Mouse (Mus musculus) small intestine, adult 2 months (tissue): ENCODE measurements around the gene Znhit6. TPM values are rescaled to one million over a fixed set of nuclear protein-coding genes. Genes with fewer than 3 reads are reported as not detected.

Experiments
- H3K27ac ChIP-seq: fragments of 200-500 bp; 2 replicates; pipeline ENCODE4 v1.5.1; 2012; ENCODE audit warnings: low read depth, low read length, control low read depth, inconsistent platforms; ENCODE audit not compliant: insufficient read depth
- H3K27me3 ChIP-seq: fragments of 200-500 bp; 2 replicates; pipeline ENCODE4 v1.6.1; 2012; ENCODE audit warnings: mild to moderate bottlenecking, moderate library complexity, low read length, inconsistent platforms; ENCODE audit not compliant: control insufficient read depth, insufficient read depth
- H3K36me3 ChIP-seq: fragments of 200-500 bp; 2 replicates; pipeline ENCODE4 v1.6.1; 2012; ENCODE audit warnings: mild to moderate bottlenecking, low read length, control low read depth, inconsistent platforms; ENCODE audit not compliant: control insufficient read depth, insufficient read depth
- H3K4me1 ChIP-seq: fragments of 200-500 bp; 2 replicates; pipeline ENCODE4 v1.6.1; 2012; ENCODE audit warnings: low read length, inconsistent platforms, mixed read lengths; ENCODE audit not compliant: control insufficient read depth, insufficient read depth, insufficient read length
- H3K4me3 ChIP-seq: fragments of 200-500 bp; 2 replicates; pipeline ENCODE4 v1.5.1; 2012; ENCODE audit warnings: low read depth, mild to moderate bottlenecking, control low read depth, inconsistent platforms, low read length, moderate library complexity
- CTCF ChIP-seq: fragments of 200-500 bp; IDR thresholded peaks from 2 replicates; pipeline ENCODE4 v1.5.1; 2012; ENCODE audit warnings: low read depth, mild to moderate bottlenecking, control low read depth, inconsistent platforms, low read length, moderate library complexity, mixed read lengths; ENCODE audit not compliant: insufficient replicate concordance, insufficient read length; ENCODE audit errors: extremely low read depth
- POLR2A ChIP-seq: fragments of 200-500 bp; IDR thresholded peaks from 2 replicates; pipeline ENCODE4 v1.6.1; 2012; ENCODE audit warnings: low read depth, mild to moderate bottlenecking, control low read depth, inconsistent platforms, low read length, moderate library complexity
- WGBS: fragments of 180-500 bp; shearing (Covaris S2); methylation state at CpG from one replicate; pipeline ENCODE4 v1.1.7; 2018; 5-methylcytosine and 5-hydroxymethylcytosine counted together
- polyA plus RNA-seq: library from polyadenylated mRNA; depleted of rRNA; stranded (reverse); fragments of >200 nt; gene quantifications from 2 replicates; pipeline ENCODE4 v1.2.3, GENCODE M21; 2012

The Znhit6 gene
- polyA plus RNA-seq, 1 experiment = 0.80 TPM

GRCm38 (mm10) chr3:145560117-145560516, 15.9 kb upstream of the Znhit6 start:
- TF ChIP-seq CTCF = no peak
- TF ChIP-seq POLR2A = no peak
- H3K27ac ChIP-seq = no peak overlapping the region
- WGBS = 67% methylated on average over 4 of the region's 4 CpGs
- no peaks in the 10 kb centered on the region for H3K4me1 ChIP-seq
- no peaks in the 10 kb centered on the region for H3K27me3 ChIP-seq
- no peaks in the 10 kb centered on the region for H3K36me3 ChIP-seq
- H3K4me3 ChIP-seq = no peak overlapping the region

GRCm38 (mm10) chr3:145574468-145574867, 1.5 kb upstream of the Znhit6 start:
- Histone ChIP-seq H3K4me1 (peaks cover 7% of the 10 kb centered on the region; the same call in 1 of the 2 replicates), H3K27ac (no peak overlapping the region), H3K36me3 (peaks cover 5% of the 10 kb centered on the region; the same call in 1 of the 2 replicates), H3K27me3 (no peaks in the 10 kb centered on the region), H3K4me3 (no peak overlapping the region)
- WGBS = 80% methylated on average over 3 of the region's 3 CpGs
- TF ChIP-seq CTCF = no peak
- no peak for TF ChIP-seq POLR2A

- TF ChIP-seq POLR2A = no peak
- no peak for TF ChIP-seq CTCF
- H3K27me3 ChIP-seq = no peaks in the 10 kb centered on the region
- H3K4me1 ChIP-seq = peaks cover 7% of the 10 kb centered on the region; the same call in 1 of the 2 replicates
- peaks cover 9% of the 10 kb centered on the region for H3K36me3 ChIP-seq
- WGBS = 78% methylated on average over 7 of the region's 7 CpGs
- no peak overlapping the region for H3K27ac ChIP-seq
- no peak overlapping the region for H3K4me3 ChIP-seq
Observed at GRCm38 (mm10) chr3:145575340-145575739, 665 bp upstream of the Znhit6 start.

GRCm38 (mm10) chr3:145576482-145576822, 447 bp downstream of the Znhit6 start:
- no peaks in the 10 kb centered on the region for H3K27me3 ChIP-seq
- TF ChIP-seq POLR2A = no peak
- TF ChIP-seq CTCF = no peak
- peak overlapping the region; percentile 83 for H3K4me3 ChIP-seq
- H3K36me3 ChIP-seq = peaks cover 13% of the 10 kb centered on the region
- no peak overlapping the region for H3K27ac ChIP-seq
- WGBS = under 1% methylated on average over 11 of the region's 11 CpGs
- peaks cover 7% of the 10 kb centered on the region; the same call in 1 of the 2 replicates for H3K4me1 ChIP-seq

GRCm38 (mm10) chr3:145576876-145577275, 871 bp downstream of the Znhit6 start:
- Histone ChIP-seq H3K4me1 (peaks cover 7% of the 10 kb centered on the region; the same call in 1 of the 2 replicates), H3K36me3 (peaks cover 13% of the 10 kb centered on the region), H3K27me3 (no peaks in the 10 kb centered on the region), H3K27ac (no peak overlapping the region), H3K4me3 (peak overlapping the region; percentile 83)
- 24% methylated on average over 15 of the region's 15 CpGs for WGBS
- TF ChIP-seq CTCF (no peak), POLR2A (no peak)

- no peaks in the 10 kb centered on the region for H3K27me3 ChIP-seq
- H3K36me3 ChIP-seq = peaks cover 24% of the 10 kb centered on the region
- no peaks in the 10 kb centered on the region for H3K4me1 ChIP-seq
- 56% methylated on average over 4 of the region's 4 CpGs for WGBS
- TF ChIP-seq CTCF = no peak
- TF ChIP-seq POLR2A = no peak
- no peak overlapping the region for H3K27ac ChIP-seq
- H3K4me3 ChIP-seq = no peak overlapping the region
Observed at GRCm38 (mm10) chr3:145583043-145583442, 7.0 kb downstream of the Znhit6 start.

GRCm38 (mm10) chr3:145583522-145584200, 7.7 kb downstream of the Znhit6 start:
- WGBS = 33% methylated on average over 3 of the region's 3 CpGs
- TF ChIP-seq CTCF = no peak
- no peak for TF ChIP-seq POLR2A
- Histone ChIP-seq H3K4me1 (no peaks in the 10 kb centered on the region), H3K36me3 (peaks cover 21% of the 10 kb centered on the region), H3K4me3 (no peak overlapping the region), H3K27me3 (no peaks in the 10 kb centered on the region), H3K27ac (no peak overlapping the region)
